Mouse (Mus musculus) liver, embryonic 14.5 days (tissue): ENCODE results near the gene Pfkfb4.

Experiments used
- CTCF ChIP-seq: IDR thresholded peaks from 2 replicates; pipeline ENCODE4 v1.5.1; 2016; ENCODE audit warnings: antibody characterized with exemption, low read depth, control low read depth
- EP300 ChIP-seq: IDR thresholded peaks from 2 replicates; pipeline ENCODE4 v1.6.1; 2016; ENCODE audit warnings: antibody characterized with exemption, low read depth

DNA sequence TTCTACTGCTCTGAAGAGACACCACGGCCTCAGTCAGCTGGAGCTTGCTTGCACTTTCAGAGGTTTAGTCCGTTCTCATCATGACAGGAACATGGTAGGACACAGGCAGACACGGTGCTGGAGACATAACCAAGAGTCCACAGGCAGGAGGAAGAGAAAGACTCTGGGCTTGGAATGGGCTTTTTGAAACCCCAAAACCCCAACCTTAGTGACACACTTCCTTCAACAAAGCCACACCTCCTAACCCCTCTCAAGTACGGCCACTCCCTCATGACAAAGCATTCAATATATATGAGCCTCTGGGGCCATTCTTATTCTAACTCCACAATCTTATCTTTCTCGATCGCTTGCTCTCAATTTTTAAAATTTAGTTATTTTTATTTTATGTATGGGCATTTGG is 40.9 kb downstream of the Pfkfb4 start:
- TF ChIP-seq CTCF (no peak), EP300 (no peak)
